Mouse (Mus musculus) bone marrow macrophage, adult 2 months (primary cell): ENCODE data around the gene Mei4. TPM values are rescaled to one million over a fixed set of nuclear protein-coding genes. Genes with fewer than 3 reads are reported as not detected.

Experiments
- H3K27ac ChIP-seq: 2 replicates; pipeline ENCODE4 v1.5.1; 2012; ENCODE audit warnings: low read depth, low read length; ENCODE audit not compliant: insufficient read depth
- H3K4me1 ChIP-seq: 2 replicates; pipeline ENCODE4 v1.6.1; 2012; ENCODE audit warnings: low read length; ENCODE audit not compliant: control insufficient read depth, insufficient read depth
- H3K4me3 ChIP-seq: 2 replicates; pipeline ENCODE4 v1.5.1; 2012; ENCODE audit warnings: mild to moderate bottlenecking, low read length, moderate library complexity; ENCODE audit not compliant: insufficient read depth
- CTCF ChIP-seq: IDR thresholded peaks from 2 replicates; pipeline ENCODE4 v1.5.1; 2012; ENCODE audit warnings: low read depth, mild to moderate bottlenecking, low read length, moderate library complexity
- POLR2A ChIP-seq: IDR thresholded peaks from 2 replicates; pipeline ENCODE4 v1.6.1; 2012; ENCODE audit warnings: mild to moderate bottlenecking, low read depth, low read length, borderline replicate concordance
- polyA plus RNA-seq: library from polyadenylated mRNA; stranded (reverse); fragments of >200 nt; gene quantifications from 2 replicates; pipeline ENCODE4 v1.2.4, GENCODE M21; 2012; ENCODE audit not compliant: missing spikeins, insufficient read depth, insufficient read length

The Mei4 gene
- not detected in 2 replicates for polyA plus RNA-seq

DNA sequence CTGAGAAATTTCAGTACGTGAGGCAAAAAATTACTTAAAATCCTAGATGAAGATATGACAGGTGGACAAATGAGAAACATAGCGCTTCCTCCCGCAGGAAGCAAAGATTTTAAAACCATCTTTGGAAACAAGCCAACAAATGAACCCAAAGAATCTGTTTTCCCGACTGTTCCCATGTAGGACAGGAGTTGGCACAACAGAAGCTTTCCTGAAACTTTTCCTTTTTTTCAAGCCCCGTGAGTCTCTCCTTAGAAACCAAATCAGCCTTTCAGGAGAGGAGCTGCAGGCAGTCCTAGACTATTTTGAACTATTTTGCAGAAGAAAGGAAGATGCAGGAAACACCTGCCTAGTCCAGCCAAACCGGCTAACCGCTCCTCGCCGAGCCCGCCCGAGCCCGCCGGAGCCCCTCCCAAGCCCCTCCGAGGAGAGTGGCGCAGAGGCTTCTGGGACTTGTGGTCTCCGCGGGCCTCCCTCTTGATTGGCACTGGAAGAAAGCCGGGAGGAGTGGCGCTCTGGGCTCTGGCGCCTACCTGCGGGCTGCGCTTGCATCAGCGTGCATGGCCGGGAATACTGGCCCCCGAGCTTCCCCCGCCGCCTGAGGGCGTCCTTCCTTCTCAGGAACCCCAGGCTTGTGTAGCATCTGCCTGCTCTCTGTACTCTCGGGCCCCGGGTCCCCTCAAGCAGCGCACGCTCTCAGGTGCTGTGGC lies at the start of gene Mei4:
TSS of gene Mei4 (plus strand) at position 490 of the 707 bp plus-strand sequence.
- TF ChIP-seq CTCF (no peak), POLR2A (no peak)

DNA sequence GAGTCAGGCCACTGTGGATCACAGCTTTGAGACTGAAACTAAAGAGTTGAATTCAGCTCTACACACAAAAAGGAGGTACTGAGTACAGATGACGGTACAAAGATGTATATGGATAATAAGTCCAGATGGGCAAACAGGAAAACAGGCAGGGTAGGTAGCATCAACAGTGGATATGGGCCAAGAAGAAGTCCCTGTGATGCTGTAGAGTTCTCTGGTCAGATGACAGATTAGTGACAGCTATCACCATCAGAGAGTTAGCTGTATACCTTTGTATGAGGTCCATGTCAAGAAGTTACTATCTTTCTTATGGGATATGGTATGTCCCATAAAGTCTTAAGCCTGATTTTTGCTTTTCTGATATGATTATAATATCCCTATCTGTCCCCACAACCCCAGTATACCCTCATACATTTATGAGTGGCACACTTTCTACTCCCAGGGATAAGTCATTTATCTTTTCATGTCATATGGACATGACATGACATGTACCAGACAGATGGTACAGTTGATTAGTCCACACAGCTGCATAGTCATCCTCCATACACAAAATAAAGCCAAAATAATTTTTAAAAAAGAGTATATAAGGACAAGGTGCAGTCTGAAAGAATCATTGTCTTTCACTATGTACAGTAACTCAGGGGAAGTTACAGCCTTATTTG lies 43.6 kb upstream of the Mei4 start:
- no peak for TF ChIP-seq POLR2A
- TF ChIP-seq CTCF: no peak
- no peaks in the 10 kb centered on the region for H3K4me1 ChIP-seq

More for the DNA sequence above, at the start of gene Mei4:
- Histone ChIP-seq H3K4me3 (no peak within 1 kb of the TSS), H3K27ac (no peak within 1 kb of the TSS), H3K4me1 (no peaks in the 10 kb centered on the region)

DNA sequence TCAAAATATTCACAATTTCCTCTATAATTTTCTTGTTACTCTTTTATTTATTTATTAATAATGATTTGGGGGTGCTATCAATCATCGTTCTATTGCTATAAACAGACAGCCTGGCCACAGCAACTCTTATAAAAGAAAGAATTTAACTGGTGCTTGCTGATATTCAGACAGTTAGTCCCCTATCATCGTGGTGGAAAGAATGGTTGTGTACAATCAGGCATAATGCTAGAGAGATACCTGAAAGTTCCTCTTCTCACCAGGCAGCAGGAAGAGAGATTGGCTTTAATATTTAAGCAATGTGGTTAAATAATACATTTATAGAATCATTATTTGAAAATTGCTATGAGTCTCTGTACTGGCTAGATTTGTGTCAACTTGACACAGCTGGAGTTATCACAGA lies 35.9 kb upstream of the Mei4 start:
- no peak overlapping the region for H3K27ac ChIP-seq
- H3K4me3 ChIP-seq: no peak overlapping the region
- no peak for TF ChIP-seq POLR2A
- no peak for TF ChIP-seq CTCF
- H3K4me1 ChIP-seq: no peaks in the 10 kb centered on the region

More for the DNA sequence above, 43.6 kb upstream of the Mei4 start:
- Histone ChIP-seq H3K4me3 (no peak overlapping the region), H3K27ac (no peak overlapping the region)

DNA sequence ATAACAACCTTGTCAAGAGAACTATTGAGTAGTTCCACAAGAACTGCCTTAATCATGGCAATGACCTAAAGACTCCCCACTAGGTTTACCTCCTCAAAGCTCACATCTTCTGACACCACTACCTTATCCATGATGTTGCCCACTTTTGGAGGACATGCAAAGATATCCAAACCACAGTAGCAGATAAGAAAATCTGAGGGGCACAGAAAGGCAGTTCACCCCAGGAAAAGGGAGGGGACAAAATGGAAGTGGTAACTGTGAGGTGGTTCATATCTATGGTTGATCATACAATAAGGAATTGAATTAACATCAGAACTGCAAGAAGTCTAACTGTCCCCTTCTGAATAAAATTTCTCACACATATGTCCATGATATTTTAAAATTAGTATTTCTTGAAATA lies 29.4 kb upstream of the Mei4 start:
- H3K4me3 ChIP-seq: no peak overlapping the region
- TF ChIP-seq CTCF (no peak), POLR2A (no peak)
- H3K4me1 ChIP-seq: no peaks in the 10 kb centered on the region
- no peak overlapping the region for H3K27ac ChIP-seq

DNA sequence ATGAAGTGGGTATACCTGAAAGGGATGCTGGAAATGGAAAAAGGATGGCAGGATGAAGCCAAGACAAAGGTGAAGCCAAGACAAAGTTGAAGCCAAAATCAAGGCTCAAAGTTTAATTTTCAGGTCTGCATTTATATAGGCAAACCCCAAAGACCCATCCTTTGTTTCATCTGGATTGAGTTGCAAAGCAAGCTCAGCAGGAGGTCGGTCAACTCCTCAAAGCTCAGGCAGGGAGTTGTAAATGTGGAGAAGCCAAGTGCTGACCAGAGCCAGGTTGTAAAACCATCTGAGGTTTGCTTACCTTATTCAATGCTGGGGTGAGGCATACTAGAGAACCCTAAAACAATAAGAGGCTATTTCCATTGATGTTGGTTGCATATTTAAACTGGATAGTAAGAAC lies 4.6 kb upstream of the Mei4 start:
- H3K4me3 ChIP-seq: no peak overlapping the region
- H3K27ac ChIP-seq: no peak overlapping the region
- no peaks in the 10 kb centered on the region for H3K4me1 ChIP-seq
- no peak for TF ChIP-seq CTCF
- TF ChIP-seq POLR2A: no peak

DNA sequence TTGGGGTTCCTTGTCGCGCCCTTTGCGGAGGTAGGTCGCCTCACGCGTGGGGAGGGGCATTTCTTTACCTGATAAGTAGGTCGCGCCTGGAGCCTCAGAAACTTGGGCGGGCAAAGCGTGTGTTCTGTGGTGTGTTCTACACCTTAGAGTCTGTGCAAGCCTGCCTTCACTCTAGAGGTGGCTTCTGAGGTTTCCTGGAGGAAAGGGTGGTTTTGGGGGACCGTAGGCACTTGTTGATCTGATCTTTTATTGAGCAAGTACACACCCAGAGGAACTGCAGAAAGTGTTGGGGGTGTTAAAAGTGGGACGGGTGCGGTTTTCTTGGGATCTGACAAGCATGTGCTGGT lies 391 bp downstream of the Mei4 start:
- Histone ChIP-seq H3K4me1 (no peaks in the 10 kb centered on the region), H3K4me3 (no peak overlapping the region), H3K27ac (no peak overlapping the region)
- no peak for TF ChIP-seq CTCF
- TF ChIP-seq POLR2A: no peak

- Histone ChIP-seq H3K4me3 (no peak overlapping the region), H3K4me1 (no peaks in the 10 kb centered on the region), H3K27ac (no peak overlapping the region)
- no peak for TF ChIP-seq POLR2A
- no peak for TF ChIP-seq CTCF
These were observed 2.6 kb downstream of the Mei4 start for GRCm38 (mm10) chr9:81866032-81866431.

- TF ChIP-seq POLR2A (no peak), CTCF (no peak)
- Histone ChIP-seq H3K27ac (no peak overlapping the region), H3K4me1 (no peaks in the 10 kb centered on the region), H3K4me3 (no peak overlapping the region)
These were observed 58.0 kb downstream of the Mei4 start for GRCm38 (mm10) chr9:81921456-81921855.

GRCm38 (mm10) chr9:81924744-81925143 lies 61.3 kb downstream of the Mei4 start:
- Histone ChIP-seq H3K4me1 (no peaks in the 10 kb centered on the region), H3K27ac (no peak overlapping the region), H3K4me3 (no peak overlapping the region)
- TF ChIP-seq CTCF (no peak), POLR2A (no peak)

DNA sequence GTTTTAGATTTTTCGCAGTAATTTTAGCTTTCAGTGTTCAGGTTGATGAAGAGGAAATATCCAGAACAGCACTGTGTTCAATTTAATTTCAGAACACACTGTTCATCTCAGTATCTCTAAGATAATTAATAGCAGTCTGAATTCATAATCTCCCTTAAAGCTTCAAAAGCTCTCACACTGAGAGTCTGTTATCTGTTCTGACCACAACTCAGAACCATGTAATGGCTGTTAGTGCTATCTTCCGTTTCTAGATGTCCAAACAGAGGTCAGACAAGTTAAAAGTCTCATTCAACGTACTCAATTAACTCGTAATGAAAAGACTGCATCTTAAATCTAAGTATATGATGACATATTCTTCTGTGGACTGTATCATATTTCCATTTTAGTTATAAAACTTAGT lies 77.1 kb downstream of the Mei4 start:
- no peak for TF ChIP-seq CTCF
- TF ChIP-seq POLR2A: no peak
- H3K4me3 ChIP-seq: no peak overlapping the region
- no peaks in the 10 kb centered on the region for H3K4me1 ChIP-seq
- no peak overlapping the region for H3K27ac ChIP-seq

- H3K4me1 ChIP-seq: no peaks in the 10 kb centered on the region
- TF ChIP-seq CTCF (no peak), POLR2A (no peak)
- no peak overlapping the region for H3K4me3 ChIP-seq
- no peak overlapping the region for H3K27ac ChIP-seq
These were observed 82.2 kb downstream of the Mei4 start for GRCm38 (mm10) chr9:81945624-81946023.
